Mouse (Mus musculus): ENCODE results near the gene Ms4a18. TPM values are rescaled to one million over a fixed set of nuclear protein-coding genes. Genes with fewer than 3 reads are reported as not detected.

Gene Ms4a18
- polyA plus RNA-seq, 1 experiment, result not detected

GRCm38 (mm10) chr19:10947219-10947618 lies 70.6 kb downstream of the Ms4a18 start:
- Histone ChIP-seq H3K4me3 (replicated peaks; ENCODE audit: control insufficient read depth, low read depth, low read length) (peak overlapping the region; percentile 48), H3K4me1 (ENCODE audit: control insufficient read depth, insufficient read depth, low read length) (peaks cover 6% of the 10 kb centered on the region), H3K27ac (ENCODE audit: control insufficient read depth, insufficient read depth, low read depth, low read length, poor library complexity) (peak overlapping the region; percentile 58; the same call in 1 of the 2 replicates)
- 68% methylated on average over 5 of the region's 5 CpGs for WGBS
- TF ChIP-seq CTCF (IDR thresholded peaks at IDR 0.05; ENCODE audit: control insufficient read depth, insufficient read depth, low read length) (no peak), POLR2A (IDR thresholded peaks at IDR 0.05; ENCODE audit: borderline replicate concordance, control insufficient read depth, low read depth, low read length) (no peak)

Other genes starting within 250 kb of the Ms4a18 start
- gene Cd6, start 188.0 kb downstream of the Ms4a18 start, polyA plus RNA-seq (2011; ENCODE audit: insufficient read depth, insufficient read length, low replicate concordance, missing spikeins), result 2.1 TPM in 2 replicates
- gene Slc15a3, start 178.3 kb downstream of the Ms4a18 start, polyA plus RNA-seq (2011; ENCODE audit: insufficient read depth, insufficient read length, low replicate concordance, missing spikeins), result 9.5 and 19.7 TPM in 2 replicates
- 1.4 TPM in 1 of 2 replicates, not detected in the other for gene Tmem132a, start 148.1 kb downstream of the Ms4a18 start, polyA plus RNA-seq (2011; ENCODE audit: insufficient read depth, insufficient read length, low replicate concordance, missing spikeins)
- gene Tmem109, start 136.0 kb downstream of the Ms4a18 start, polyA plus RNA-seq (2011; ENCODE audit: insufficient read depth, insufficient read length, low replicate concordance, missing spikeins), result 5.1 and 11.5 TPM in 2 replicates
- 24.2 and 58.3 TPM in 2 replicates for gene Prpf19, start 122.8 kb downstream of the Ms4a18 start, polyA plus RNA-seq (2011; ENCODE audit: insufficient read depth, insufficient read length, low replicate concordance, missing spikeins)
- not detected in 2 replicates for gene Zp1, start 97.4 kb downstream of the Ms4a18 start, polyA plus RNA-seq (2011; ENCODE audit: insufficient read depth, insufficient read length, low replicate concordance, missing spikeins)
- gene Ptgdr2, start 80.9 kb downstream of the Ms4a18 start, polyA plus RNA-seq (2011; ENCODE audit: insufficient read depth, insufficient read length, low replicate concordance, missing spikeins), result not detected in 2 replicates
- gene Ccdc86, start 68.8 kb downstream of the Ms4a18 start, polyA plus RNA-seq (2011; ENCODE audit: insufficient read depth, insufficient read length, low replicate concordance, missing spikeins), result 4.4 and 5.8 TPM in 2 replicates
- gene Ms4a10, start 43.4 kb downstream of the Ms4a18 start, polyA plus RNA-seq (2011; ENCODE audit: insufficient read depth, insufficient read length, low replicate concordance, missing spikeins), result not detected in 2 replicates
- not detected in 2 replicates for gene Ms4a15, start 24.8 kb downstream of the Ms4a18 start, polyA plus RNA-seq (2011; ENCODE audit: insufficient read depth, insufficient read length, low replicate concordance, missing spikeins)
- 7.3 and 12.7 TPM in 2 replicates for gene Ms4a8a, start 63.1 kb upstream of the Ms4a18 start, polyA plus RNA-seq (2011; ENCODE audit: insufficient read depth, insufficient read length, low replicate concordance, missing spikeins)
- not detected in 2 replicates for gene 1700017D01Rik, start 112.8 kb upstream of the Ms4a18 start, polyA plus RNA-seq (2011; ENCODE audit: insufficient read depth, insufficient read length, low replicate concordance, missing spikeins)
- not detected in 2 replicates for gene 1700025F22Rik, start 147.3 kb upstream of the Ms4a18 start, polyA plus RNA-seq (2011; ENCODE audit: insufficient read depth, insufficient read length, low replicate concordance, missing spikeins)
- gene Ms4a13, start 178.7 kb upstream of the Ms4a18 start, polyA plus RNA-seq (2011; ENCODE audit: insufficient read depth, insufficient read length, low replicate concordance, missing spikeins), result not detected in 2 replicates
- 0.90 TPM in 1 of 2 replicates, not detected in the other for gene Ms4a12, start 214.4 kb upstream of the Ms4a18 start, polyA plus RNA-seq (2011; ENCODE audit: insufficient read depth, insufficient read length, low replicate concordance, missing spikeins)
- gene Ms4a1, start 248.2 kb upstream of the Ms4a18 start, polyA plus RNA-seq (2011; ENCODE audit: insufficient read depth, insufficient read length, low replicate concordance, missing spikeins), result 7.0 and 9.9 TPM in 2 replicates